Mouse (Mus musculus): ENCODE results near the gene Gm11007. TPM values are rescaled to one million over a fixed set of nuclear protein-coding genes. Genes with fewer than 3 reads are reported as not detected.

Gene Gm11007
- total RNA-seq (2023) = not detected

GRCm38 (mm10) chr2:175643678-175644077, at the start of gene Gm11007:
Gene Gm11007, plus strand, starts transcription at chr2:175643978.

Other genes with a start within 250 kb of the Gm11007 start
- gene Gm4724, start 208.2 kb upstream of the Gm11007 start, total RNA-seq (2023) = 1 to 10 TPM in 1 of 2 experiments, not detected in 1; 1.3 TPM
- gene Zfp965, start 174.0 kb upstream of the Gm11007 start, total RNA-seq (2023) = under 1 TPM; 0.60 to 0.94 TPM
- 1 to 10 TPM in 1 of 2 experiments, not detected in 1; 3.8 TPM for gene Zfp969, start 59.7 kb downstream of the Gm11007 start, total RNA-seq (2023)
- gene Gm2007, start 97.6 kb downstream of the Gm11007 start, total RNA-seq (2023) = not detected
- 1 to 10 TPM in 1 of 2 experiments, not detected in 1; 2.2 TPM for gene Gm14288, start 157.1 kb downstream of the Gm11007 start, total RNA-seq (2023)
- 1 to 10 TPM; 4.8 to 7.6 TPM for gene Gm6710, start 225.2 kb downstream of the Gm11007 start, total RNA-seq (2023)

All from monocyte, adult 59 days (primary cell).